Mouse (Mus musculus): ENCODE data around the gene Vegfc. TPM values are rescaled to one million over a fixed set of nuclear protein-coding genes. Genes with fewer than 3 reads are reported as not detected.

Vegfc gene
- polyA plus RNA-seq (2015; fragmentation: Nextera tagmentation; extraction: Ambion mirVana) = 7.0 and 9.6 TPM in 2 replicates

GRCm38 (mm10) chr8:54077271-54078120, at the start of gene Vegfc:
TSS of gene Vegfc (plus strand) at chr8:54077606.
- peak within 1 kb of the TSS; percentile 73 for H3K4me2 ChIP-seq (ENCODE audit: low read depth, low read length)

DNA sequence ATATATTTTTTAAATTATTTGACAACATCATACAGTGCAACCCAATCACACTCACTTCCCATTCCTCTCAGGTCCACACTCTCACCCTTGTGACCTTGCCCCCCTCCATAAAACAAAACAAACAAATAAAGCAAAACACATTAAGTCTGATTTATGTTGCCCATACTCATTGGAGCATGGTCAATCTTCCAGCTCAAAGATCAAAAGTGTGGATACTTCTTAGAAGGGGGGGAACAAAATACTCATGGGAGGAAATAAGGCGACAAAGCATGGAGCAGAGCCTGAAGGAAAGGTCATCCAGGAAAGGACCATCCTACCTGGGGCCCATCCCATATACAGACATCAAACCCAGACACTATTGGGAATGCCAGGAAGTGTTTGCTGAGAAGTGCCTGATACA, 42.8 kb upstream of the Vegfc start:
- 85% methylated on average over 1 of the region's 1 CpGs for WGBS
- no peaks in the 10 kb centered on the region for H3K36me3 ChIP-seq (ENCODE audit: control insufficient read depth, insufficient read depth)
- ATAC-seq (replicated peaks; ENCODE audit: extremely low read depth, insufficient read depth, low FRiP score) = no peak
- no peak overlapping the region for H3K9ac ChIP-seq (ENCODE audit: low read length)
- H3K4me1 ChIP-seq (ENCODE audit: control insufficient read depth, insufficient read depth, low read length) = no peaks in the 10 kb centered on the region
- H3K27ac ChIP-seq (ENCODE audit: low read length) = no peak overlapping the region
- H3K27me3 ChIP-seq (ENCODE audit: control insufficient read depth, insufficient read depth, low read length) = no peaks in the 10 kb centered on the region
- H3K4me2 ChIP-seq (ENCODE audit: low read depth, low read length) = no peak overlapping the region
- H3K9me3 ChIP-seq (replicated peaks; ENCODE audit: control insufficient read depth, low read length) = 0 out of 2 replicates have a peak, but pooled peaks cover 2% of the 10 kb centered on the region
- no peak overlapping the region for H3K4me3 ChIP-seq (ENCODE audit: low read length)

More at GRCm38 (mm10) chr8:54077271-54078120, at the start of gene Vegfc:
- 0% methylated on average over 56 of the region's 79 CpGs for WGBS
- Histone ChIP-seq H3K9me3 (replicated peaks; ENCODE audit: control insufficient read depth, low read length) (no peaks in the 10 kb centered on the region), H3K9ac (ENCODE audit: low read length) (peak within 1 kb of the TSS; percentile 91), H3K4me3 (ENCODE audit: low read length) (peak within 1 kb of the TSS; percentile 94), H3K36me3 (ENCODE audit: control insufficient read depth, insufficient read depth) (no peaks in the 10 kb centered on the region), H3K4me1 (ENCODE audit: control insufficient read depth, insufficient read depth, low read length) (0 out of 2 replicates have a peak, but pooled peaks cover 4% of the 10 kb centered on the region), H3K27me3 (ENCODE audit: control insufficient read depth, insufficient read depth, low read length) (no peaks in the 10 kb centered on the region), H3K27ac (ENCODE audit: low read length) (peak within 1 kb of the TSS; percentile 93)
- ATAC-seq (replicated peaks; ENCODE audit: extremely low read depth, insufficient read depth, low FRiP score) = peak; percentile 69

GRCm38 (mm10) chr8:54042601-54043000, 34.8 kb upstream of the Vegfc start:
- WGBS = 37% methylated on average over 1 of the region's 1 CpGs
- no peaks in the 10 kb centered on the region for H3K36me3 ChIP-seq (ENCODE audit: control insufficient read depth, insufficient read depth)

DNA sequence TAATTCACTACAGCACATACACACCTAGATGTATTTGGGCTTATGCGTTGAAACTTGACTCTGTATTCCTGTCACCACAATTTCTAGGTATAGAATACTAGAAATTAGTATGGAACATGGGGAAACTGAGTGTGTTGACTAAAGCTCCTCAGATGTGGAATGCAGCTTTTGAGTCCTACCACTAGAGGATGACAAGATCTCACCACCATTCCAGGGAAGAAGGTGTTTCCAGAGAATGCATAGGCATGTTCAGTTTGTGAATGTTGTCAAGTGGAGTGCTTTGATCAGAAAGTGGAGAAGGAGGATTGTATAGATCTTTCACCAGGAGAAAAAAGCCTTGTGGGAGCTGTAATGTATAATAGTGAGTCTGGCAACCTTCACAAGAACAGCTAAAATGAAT, 33.9 kb upstream of the Vegfc start:
- Histone ChIP-seq H3K9me3 (replicated peaks; ENCODE audit: control insufficient read depth, low read length) (0 out of 2 replicates have a peak, but pooled peaks cover 2% of the 10 kb centered on the region), H3K9ac (ENCODE audit: low read length) (no peak overlapping the region), H3K36me3 (ENCODE audit: control insufficient read depth, insufficient read depth) (no peaks in the 10 kb centered on the region), H3K4me3 (ENCODE audit: low read length) (no peak overlapping the region), H3K27ac (ENCODE audit: low read length) (no peak overlapping the region), H3K27me3 (ENCODE audit: control insufficient read depth, insufficient read depth, low read length) (no peaks in the 10 kb centered on the region), H3K4me2 (ENCODE audit: low read depth, low read length) (no peak overlapping the region), H3K4me1 (ENCODE audit: control insufficient read depth, insufficient read depth, low read length) (no peaks in the 10 kb centered on the region)
- WGBS = 80% methylated on average over 1 of the region's 1 CpGs
- no peak for ATAC-seq (replicated peaks; ENCODE audit: extremely low read depth, insufficient read depth, low FRiP score)

More at GRCm38 (mm10) chr8:54042601-54043000, 34.8 kb upstream of the Vegfc start:
- Histone ChIP-seq H3K27me3 (ENCODE audit: control insufficient read depth, insufficient read depth, low read length) (no peaks in the 10 kb centered on the region), H3K9me3 (replicated peaks; ENCODE audit: control insufficient read depth, low read length) (0 out of 2 replicates have a peak, but pooled peaks cover 2% of the 10 kb centered on the region), H3K4me3 (ENCODE audit: low read length) (no peak overlapping the region), H3K9ac (ENCODE audit: low read length) (no peak overlapping the region), H3K27ac (ENCODE audit: low read length) (no peak overlapping the region), H3K4me1 (ENCODE audit: control insufficient read depth, insufficient read depth, low read length) (no peaks in the 10 kb centered on the region), H3K4me2 (ENCODE audit: low read depth, low read length) (no peak overlapping the region)
- no peak for ATAC-seq (replicated peaks; ENCODE audit: extremely low read depth, insufficient read depth, low FRiP score)

GRCm38 (mm10) chr8:54053210-54053609, 24.2 kb upstream of the Vegfc start:
- no peak overlapping the region for H3K4me3 ChIP-seq (ENCODE audit: low read length)
- H3K36me3 ChIP-seq (ENCODE audit: control insufficient read depth, insufficient read depth) = no peaks in the 10 kb centered on the region
- H3K9me3 ChIP-seq (replicated peaks; ENCODE audit: control insufficient read depth, low read length) = no peaks in the 10 kb centered on the region
- H3K4me2 ChIP-seq (ENCODE audit: low read depth, low read length) = no peak overlapping the region
- WGBS = 37% methylated on average over 1 of the region's 1 CpGs
- ATAC-seq (replicated peaks; ENCODE audit: extremely low read depth, insufficient read depth, low FRiP score) = no peak
- H3K9ac ChIP-seq (ENCODE audit: low read length) = no peak overlapping the region
- H3K27me3 ChIP-seq (ENCODE audit: control insufficient read depth, insufficient read depth, low read length) = no peaks in the 10 kb centered on the region
- no peak overlapping the region for H3K27ac ChIP-seq (ENCODE audit: low read length)
- H3K4me1 ChIP-seq (ENCODE audit: control insufficient read depth, insufficient read depth, low read length) = no peaks in the 10 kb centered on the region

DNA sequence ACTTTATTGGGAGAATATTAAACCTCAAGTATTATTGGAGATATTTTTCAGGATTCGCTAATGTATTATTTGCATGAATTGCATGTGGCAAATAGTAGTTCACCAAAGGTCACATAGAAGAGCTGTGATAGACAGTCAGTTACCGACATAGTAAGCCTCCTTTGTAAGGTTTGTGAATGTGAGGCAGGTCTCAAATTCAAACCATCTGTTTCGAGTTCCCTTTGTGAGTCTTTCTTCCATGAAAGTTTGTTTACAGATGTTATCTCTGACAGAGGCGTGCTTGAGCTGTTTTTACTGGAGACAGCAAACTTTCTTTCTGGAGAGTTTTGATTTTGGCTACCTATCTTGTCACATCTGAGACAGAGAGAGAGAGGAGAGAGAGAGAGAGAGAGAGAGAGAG, 11.9 kb upstream of the Vegfc start:
- 40% methylated on average over 4 of the region's 4 CpGs for WGBS
- Histone ChIP-seq H3K9ac (ENCODE audit: low read length) (no peak overlapping the region), H3K4me3 (ENCODE audit: low read length) (no peak overlapping the region), H3K4me1 (ENCODE audit: control insufficient read depth, insufficient read depth, low read length) (no peaks in the 10 kb centered on the region), H3K36me3 (ENCODE audit: control insufficient read depth, insufficient read depth) (no peaks in the 10 kb centered on the region), H3K27me3 (ENCODE audit: control insufficient read depth, insufficient read depth, low read length) (no peaks in the 10 kb centered on the region), H3K27ac (ENCODE audit: low read length) (no peak overlapping the region), H3K4me2 (ENCODE audit: low read depth, low read length) (no peak overlapping the region), H3K9me3 (replicated peaks; ENCODE audit: control insufficient read depth, low read length) (no peaks in the 10 kb centered on the region)
- no peak for ATAC-seq (replicated peaks; ENCODE audit: extremely low read depth, insufficient read depth, low FRiP score)

- Histone ChIP-seq H3K36me3 (ENCODE audit: control insufficient read depth, insufficient read depth) (no peaks in the 10 kb centered on the region), H3K27ac (ENCODE audit: low read length) (no peak overlapping the region), H3K4me2 (ENCODE audit: low read depth, low read length) (peak overlapping the region; percentile 73), H3K27me3 (ENCODE audit: control insufficient read depth, insufficient read depth, low read length) (no peaks in the 10 kb centered on the region), H3K9me3 (replicated peaks; ENCODE audit: control insufficient read depth, low read length) (no peaks in the 10 kb centered on the region), H3K4me1 (ENCODE audit: control insufficient read depth, insufficient read depth, low read length) (0 out of 2 replicates have a peak, but pooled peaks cover 4% of the 10 kb centered on the region), H3K9ac (ENCODE audit: low read length) (no peak overlapping the region), H3K4me3 (ENCODE audit: low read length) (no peak overlapping the region; the same call in 1 of the 2 replicates)
- 54% methylated on average over 1 of the region's 1 CpGs for WGBS
- no peak for ATAC-seq (replicated peaks; ENCODE audit: extremely low read depth, insufficient read depth, low FRiP score)
These were observed 1.1 kb upstream of the Vegfc start for GRCm38 (mm10) chr8:54076301-54076700.

GRCm38 (mm10) chr8:54076791-54077270, 575 bp upstream of the Vegfc start:
- Histone ChIP-seq H3K4me1 (ENCODE audit: control insufficient read depth, insufficient read depth, low read length) (0 out of 2 replicates have a peak, but pooled peaks cover 4% of the 10 kb centered on the region), H3K36me3 (ENCODE audit: control insufficient read depth, insufficient read depth) (no peaks in the 10 kb centered on the region), H3K9ac (ENCODE audit: low read length) (peak overlapping the region; percentile 91), H3K27me3 (ENCODE audit: control insufficient read depth, insufficient read depth, low read length) (no peaks in the 10 kb centered on the region), H3K9me3 (replicated peaks; ENCODE audit: control insufficient read depth, low read length) (no peaks in the 10 kb centered on the region), H3K4me2 (ENCODE audit: low read depth, low read length) (peak overlapping the region; percentile 73), H3K27ac (ENCODE audit: low read length) (peak overlapping the region; percentile 93), H3K4me3 (ENCODE audit: low read length) (peak overlapping the region; percentile 94)
- ATAC-seq (replicated peaks; ENCODE audit: extremely low read depth, insufficient read depth, low FRiP score) = peak; percentile 86
- WGBS = under 1% methylated on average over 17 of the region's 28 CpGs

DNA sequence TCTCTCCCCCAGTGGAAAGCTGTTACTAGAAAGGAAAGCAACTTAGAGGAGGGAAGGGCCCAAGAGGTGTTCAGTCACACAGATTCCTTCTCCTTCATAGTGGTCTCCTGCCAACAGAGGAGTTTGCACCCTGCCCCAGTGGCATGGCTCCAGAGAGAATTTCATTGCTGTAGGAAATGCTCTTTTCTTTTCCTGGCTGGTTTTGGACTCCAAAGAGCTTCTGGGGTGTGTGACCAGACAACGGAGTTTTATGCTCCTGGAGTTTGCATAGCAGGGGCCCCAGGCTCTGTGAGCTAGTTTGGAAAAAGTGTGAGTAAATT, 675 bp downstream of the Vegfc start:
- Histone ChIP-seq H3K27ac (ENCODE audit: low read length) (peak overlapping the region; percentile 93), H3K9me3 (replicated peaks; ENCODE audit: control insufficient read depth, low read length) (no peaks in the 10 kb centered on the region), H3K9ac (ENCODE audit: low read length) (peak overlapping the region; percentile 91), H3K4me3 (ENCODE audit: low read length) (peak overlapping the region; percentile 94), H3K4me1 (ENCODE audit: control insufficient read depth, insufficient read depth, low read length) (0 out of 2 replicates have a peak, but pooled peaks cover 4% of the 10 kb centered on the region), H3K27me3 (ENCODE audit: control insufficient read depth, insufficient read depth, low read length) (no peaks in the 10 kb centered on the region), H3K36me3 (ENCODE audit: control insufficient read depth, insufficient read depth) (no peaks in the 10 kb centered on the region), H3K4me2 (ENCODE audit: low read depth, low read length) (peak overlapping the region; percentile 73)
- WGBS = 3% methylated on average over 1 of the region's 1 CpGs
- ATAC-seq (replicated peaks; ENCODE audit: extremely low read depth, insufficient read depth, low FRiP score) = no peak

All from heart, embryonic 16.5 days (tissue).